Mouse (Mus musculus): ENCODE data around the gene Prkag2. TPM values are rescaled to one million over a fixed set of nuclear protein-coding genes. Genes with fewer than 3 reads are reported as not detected.

Prkag2 gene
- polyA plus RNA-seq, 2 experiments, result 3.1 to 4.0 TPM

GRCm38 (mm10) chr5:25097891-25098290 lies 2.6 kb downstream of the Prkag2 start:
- Histone ChIP-seq H3K4me2 (ENCODE audit: low read depth) (no peak overlapping the region), H3K9me3 (ENCODE audit: control insufficient read depth, low read length) (no peaks in the 10 kb centered on the region), H3K4me3 (ENCODE audit: insufficient read depth in 1 of 2, low read depth in 2 of 2, low read length in 2 of 2) (no peak overlapping the region), H3K27me3 (ENCODE audit: control insufficient read depth, insufficient read depth, low read length) (peaks cover 23% of the 10 kb centered on the region), H3K27ac (no peak overlapping the region), H3K36me3 (replicated peaks; ENCODE audit: control insufficient read depth, insufficient read depth, low read depth) (no peaks in the 10 kb centered on the region), H3K9ac (replicated peaks) (no peak overlapping the region), H3K4me1 (replicated peaks; ENCODE audit: control insufficient read depth in 2 of 2, insufficient read depth in 2 of 2, low read length in 1 of 2) (peaks cover 0 to 5% of the 10 kb centered on the region in 2 experiments; a peak in 2 of 4 replicates)
- ATAC-seq (ENCODE audit: insufficient read depth) (no peak), DNase-seq (ENCODE audit: low read depth in 3 of 3, low spot score in 3 of 3) (no peak)
- no peak for TF ChIP-seq EP300 (IDR thresholded peaks at IDR 0.05; ENCODE audit: low read depth)
- TF ChIP-seq CTCF (IDR thresholded peaks at IDR 0.05; ENCODE audit: low read depth), result no peak
- WGBS (ENCODE audit: insufficient replicate concordance), result 52% methylated on average over 3 of the region's 3 CpGs

- H3K9ac ChIP-seq (replicated peaks), result no peak overlapping the region
- H3K36me3 ChIP-seq (replicated peaks; ENCODE audit: control insufficient read depth, insufficient read depth, low read depth), result no peaks in the 10 kb centered on the region
- no peaks in the 10 kb centered on the region for H3K9me3 ChIP-seq (ENCODE audit: control insufficient read depth, low read length)
- no peak overlapping the region for H3K4me3 ChIP-seq (ENCODE audit: insufficient read depth in 1 of 2, low read depth in 2 of 2, low read length in 2 of 2)
- peaks cover 23% of the 10 kb centered on the region for H3K27me3 ChIP-seq (ENCODE audit: control insufficient read depth, insufficient read depth, low read length)
- H3K27ac ChIP-seq, result no peak overlapping the region
- no peak for ATAC-seq (ENCODE audit: insufficient read depth)
- peaks cover 0 to 3% of the 10 kb centered on the region in 2 experiments; a peak in 2 of 4 replicates for H3K4me1 ChIP-seq (replicated peaks; ENCODE audit: control insufficient read depth in 2 of 2, insufficient read depth in 2 of 2, low read length in 1 of 2)
- 43% methylated on average over 4 of the region's 4 CpGs for WGBS (ENCODE audit: insufficient replicate concordance)
- no peak for DNase-seq (ENCODE audit: low read depth in 3 of 3, low spot score in 3 of 3)
- TF ChIP-seq EP300 (IDR thresholded peaks at IDR 0.05; ENCODE audit: low read depth) (no peak), CTCF (IDR thresholded peaks at IDR 0.05; ENCODE audit: low read depth) (no peak)
- no peak overlapping the region for H3K4me2 ChIP-seq (ENCODE audit: low read depth)
Observed at GRCm38 (mm10) chr5:25096431-25096830, 4.0 kb downstream of the Prkag2 start.

- H3K4me2 ChIP-seq (ENCODE audit: low read depth), result no peak overlapping the region
- no peak for ATAC-seq (ENCODE audit: insufficient read depth)
- no peak overlapping the region for H3K27ac ChIP-seq
- DNase-seq (ENCODE audit: low read depth in 3 of 3, low spot score in 3 of 3), result no peak
- no peaks in the 10 kb centered on the region for H3K4me1 ChIP-seq (replicated peaks; ENCODE audit: control insufficient read depth in 2 of 2, insufficient read depth in 2 of 2, low read length in 1 of 2)
- no peak overlapping the region for H3K9ac ChIP-seq (replicated peaks)
- H3K27me3 ChIP-seq (ENCODE audit: control insufficient read depth, insufficient read depth, low read length), result no peaks in the 10 kb centered on the region
- H3K36me3 ChIP-seq (replicated peaks; ENCODE audit: control insufficient read depth, insufficient read depth, low read depth), result no peaks in the 10 kb centered on the region
- H3K4me3 ChIP-seq (ENCODE audit: insufficient read depth in 1 of 2, low read depth in 2 of 2, low read length in 2 of 2), result no peak overlapping the region
- 57% methylated on average over 8 of the region's 8 CpGs for WGBS (ENCODE audit: insufficient replicate concordance)
- TF ChIP-seq EP300 (IDR thresholded peaks at IDR 0.05; ENCODE audit: low read depth), result no peak
- TF ChIP-seq CTCF (IDR thresholded peaks at IDR 0.05; ENCODE audit: low read depth), result no peak
- no peaks in the 10 kb centered on the region for H3K9me3 ChIP-seq (ENCODE audit: control insufficient read depth, low read length)
Observed at GRCm38 (mm10) chr5:25092630-25093245, 7.7 kb downstream of the Prkag2 start.

- H3K27ac ChIP-seq, result no peak overlapping the region
- no peak overlapping the region for H3K4me2 ChIP-seq (ENCODE audit: low read depth)
- no peak for DNase-seq (ENCODE audit: low read depth in 3 of 3, low spot score in 3 of 3)
- no peaks in the 10 kb centered on the region for H3K9me3 ChIP-seq (ENCODE audit: control insufficient read depth, low read length)
- no peak overlapping the region for H3K4me3 ChIP-seq (ENCODE audit: insufficient read depth in 1 of 2, low read depth in 2 of 2, low read length in 2 of 2)
- no peak for TF ChIP-seq EP300 (IDR thresholded peaks at IDR 0.05; ENCODE audit: low read depth)
- no peak for TF ChIP-seq CTCF (IDR thresholded peaks at IDR 0.05; ENCODE audit: low read depth)
- 53% methylated on average over 6 of the region's 6 CpGs for WGBS (ENCODE audit: insufficient replicate concordance)
- ATAC-seq (ENCODE audit: insufficient read depth), result no peak
- no peak overlapping the region for H3K9ac ChIP-seq (replicated peaks)
- H3K4me1 ChIP-seq (replicated peaks; ENCODE audit: control insufficient read depth in 2 of 2, insufficient read depth in 2 of 2, low read length in 1 of 2), result no peaks in the 10 kb centered on the region; a peak in 1 of 4 replicates
- no peaks in the 10 kb centered on the region for H3K27me3 ChIP-seq (ENCODE audit: control insufficient read depth, insufficient read depth, low read length)
- no peaks in the 10 kb centered on the region for H3K36me3 ChIP-seq (replicated peaks; ENCODE audit: control insufficient read depth, insufficient read depth, low read depth)
Observed at GRCm38 (mm10) chr5:25089258-25089972, 11.0 kb downstream of the Prkag2 start.

- TF ChIP-seq CTCF (IDR thresholded peaks at IDR 0.05; ENCODE audit: low read depth) (no peak), EP300 (IDR thresholded peaks at IDR 0.05; ENCODE audit: low read depth) (no peak)
- Histone ChIP-seq H3K36me3 (replicated peaks; ENCODE audit: control insufficient read depth, insufficient read depth, low read depth) (no peaks in the 10 kb centered on the region), H3K4me1 (replicated peaks; ENCODE audit: control insufficient read depth in 2 of 2, insufficient read depth in 2 of 2, low read length in 1 of 2) (no peaks in the 10 kb centered on the region; a peak in 1 of 4 replicates), H3K9ac (replicated peaks) (no peak overlapping the region), H3K9me3 (ENCODE audit: control insufficient read depth, low read length) (no peaks in the 10 kb centered on the region), H3K27me3 (ENCODE audit: control insufficient read depth, insufficient read depth, low read length) (no peaks in the 10 kb centered on the region), H3K27ac (no peak overlapping the region), H3K4me2 (ENCODE audit: low read depth) (no peak overlapping the region), H3K4me3 (ENCODE audit: insufficient read depth in 1 of 2, low read depth in 2 of 2, low read length in 2 of 2) (no peak overlapping the region)
- 61% methylated on average over 4 of the region's 4 CpGs for WGBS (ENCODE audit: insufficient replicate concordance)
- DNase-seq (ENCODE audit: low read depth in 3 of 3, low spot score in 3 of 3) (no peak), ATAC-seq (ENCODE audit: insufficient read depth) (no peak)
Observed at GRCm38 (mm10) chr5:25088633-25089032, 11.8 kb downstream of the Prkag2 start.
